Mouse (Mus musculus) effector memory CD4-positive, alpha-beta T cell, adult 7 months (primary cell): Measurements from ENCODE around the gene Olfr588-ps1. TPM values are rescaled to one million over a fixed set of nuclear protein-coding genes. Genes with fewer than 3 reads are reported as not detected.

ENCODE experiments used
- polyA plus RNA-seq: library from polyadenylated mRNA; unstranded; fragments of 100-300 nt; shearing (Covaris generic); gene quantifications from one replicate; pipeline ENCODE4 v1.2.1, GENCODE M21; 2017

The Olfr588-ps1 gene
- polyA plus RNA-seq: not detected

DNA sequence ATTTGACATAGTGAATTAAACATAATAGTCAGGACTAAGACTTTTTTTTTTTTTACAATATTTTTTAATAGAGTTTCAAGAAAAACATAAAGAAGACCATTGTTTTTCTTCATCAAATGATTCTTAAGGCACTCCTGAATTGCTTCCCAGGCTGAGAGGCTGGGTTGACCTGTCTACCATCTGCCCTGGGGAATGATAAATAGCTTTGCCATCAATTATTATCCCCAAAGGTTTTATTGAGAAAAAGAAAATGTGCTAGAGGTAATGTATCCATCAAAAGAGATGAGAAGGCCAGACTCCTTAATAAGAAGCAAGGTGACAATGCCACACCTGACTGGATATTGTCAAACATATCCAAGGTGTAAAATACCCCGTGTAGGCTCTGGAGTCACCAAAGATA is at the start of gene Olfr588-ps1:
Gene Olfr588-ps1 (plus strand): TSS at position 301 of the 400 bp plus-strand sequence.

DNA sequence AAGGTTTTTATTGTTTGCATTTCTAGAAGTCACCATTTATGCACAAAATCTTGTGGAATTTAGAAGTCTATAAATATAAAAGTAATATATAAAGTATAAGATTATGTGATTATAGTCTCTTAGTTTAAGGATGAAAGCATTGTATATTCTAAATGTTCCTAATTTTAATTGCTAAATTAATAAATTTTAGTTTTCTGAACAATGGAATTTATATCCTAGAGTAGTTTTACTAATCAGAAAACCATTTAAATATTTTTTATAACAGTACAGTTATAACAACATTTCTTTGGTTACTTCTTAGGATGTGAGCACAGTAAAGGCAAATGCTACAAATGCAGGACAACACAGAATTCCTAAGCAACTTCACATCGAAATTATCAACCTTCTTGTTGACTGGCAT is 43.3 kb upstream of the Olfr588-ps1 start, which contains the start of gene Olfr585:
Gene Olfr585 (plus strand): TSS at position 301 of the 400 bp plus-strand sequence.

DNA sequence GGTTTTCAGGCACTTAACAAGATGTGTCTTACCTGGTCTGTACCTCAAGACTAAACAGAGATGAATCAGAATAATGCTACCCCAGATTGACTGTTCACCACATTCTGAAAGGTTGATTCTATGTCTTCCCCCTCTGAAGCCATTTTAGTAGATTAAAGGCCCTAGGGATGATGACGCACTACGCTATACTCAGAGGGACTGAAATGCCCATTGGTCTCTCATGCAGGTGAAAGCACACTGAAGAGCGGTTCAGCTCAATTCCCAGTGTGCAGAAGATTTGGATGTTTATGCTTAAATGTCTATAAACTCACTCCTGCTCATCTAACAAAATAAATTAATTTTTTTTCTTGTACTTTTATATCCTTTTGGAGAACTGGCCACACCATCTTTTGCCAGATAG is 15.1 kb upstream of the Olfr588-ps1 start, which contains the start of gene Olfr586:
Gene Olfr586 (minus strand): TSS at position 101 of the 400 bp plus-strand sequence.

DNA sequence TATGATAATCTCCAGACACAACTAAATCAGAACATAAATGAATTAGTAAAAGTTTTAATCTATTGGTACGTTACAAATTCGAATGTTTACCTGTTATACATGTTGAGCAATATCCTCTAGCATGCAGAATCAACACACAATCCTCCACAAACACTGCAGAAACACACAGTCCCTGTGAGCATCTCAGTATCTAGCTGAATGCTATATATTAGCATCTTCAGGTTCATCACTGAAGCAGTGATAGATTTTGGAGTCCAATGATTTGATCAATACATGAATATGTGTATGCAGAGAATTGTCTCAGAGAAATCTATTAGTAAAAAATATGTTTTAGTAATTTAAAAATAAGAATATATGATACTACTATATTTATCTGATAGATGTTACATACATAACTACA is 15.6 kb downstream of the Olfr588-ps1 start, which contains the start of gene Olfr589:
Gene Olfr589 (minus strand): TSS at position 101 of the 400 bp plus-strand sequence.

DNA sequence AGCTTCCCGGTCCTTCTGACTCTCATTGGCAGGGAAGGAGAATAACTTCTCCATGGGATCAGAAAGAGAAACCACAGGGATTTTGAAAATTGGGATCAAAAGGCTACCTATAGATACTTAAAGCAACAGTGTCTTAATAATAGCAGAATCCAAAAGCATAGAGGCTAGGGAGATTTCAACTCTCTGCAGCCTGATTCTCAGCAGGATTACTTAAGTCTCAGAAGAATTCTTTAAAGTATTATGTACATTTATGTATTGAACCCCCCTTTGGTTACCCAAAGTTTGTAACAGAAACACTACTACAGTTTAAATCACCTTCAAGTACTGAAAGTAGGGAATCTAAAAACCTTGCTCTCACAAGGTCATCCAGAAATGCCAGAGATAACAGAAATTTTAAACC is 37.6 kb downstream of the Olfr588-ps1 start, which contains the start of gene Olfr591:
Gene Olfr591 (minus strand): TSS at position 101 of the 400 bp plus-strand sequence.

DNA sequence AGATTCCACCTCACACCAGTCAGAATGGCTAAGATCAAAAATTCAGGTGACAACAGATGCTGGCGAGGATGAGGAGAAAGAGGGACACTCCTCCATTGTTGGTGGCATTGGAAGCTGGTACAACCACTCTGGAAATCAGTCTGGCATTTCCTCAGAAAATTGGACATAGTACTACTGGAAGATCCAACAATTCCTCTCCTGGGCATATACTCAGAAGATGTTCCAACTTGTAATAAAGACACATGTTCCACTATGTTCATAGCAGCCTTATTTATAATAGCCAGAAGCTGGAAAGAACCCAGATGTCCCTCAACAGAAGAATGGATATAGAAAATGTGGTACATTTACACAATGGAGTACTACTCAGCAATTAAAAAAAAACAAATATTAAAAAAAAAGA is 43.8 kb downstream of the Olfr588-ps1 start, which contains the start of gene Olfr592:
Gene Olfr592 (plus strand): TSS at position 301 of the 400 bp plus-strand sequence.

Other genes with a start within 250 kb of the Olfr588-ps1 start
- not detected for gene Olfr569, start 250.0 kb upstream of the Olfr588-ps1 start, polyA plus RNA-seq
- gene Olfr570, start 246.3 kb upstream of the Olfr588-ps1 start, polyA plus RNA-seq: not detected
- not detected for gene Olfr571, start 223.3 kb upstream of the Olfr588-ps1 start, polyA plus RNA-seq
- gene Olfr572, start 216.5 kb upstream of the Olfr588-ps1 start, polyA plus RNA-seq: not detected
- 0.44 TPM for gene Olfr573-ps1, start 198.3 kb upstream of the Olfr588-ps1 start, polyA plus RNA-seq
- gene Olfr574, start 192.4 kb upstream of the Olfr588-ps1 start, polyA plus RNA-seq: not detected
- gene Olfr575, start 182.1 kb upstream of the Olfr588-ps1 start, polyA plus RNA-seq: not detected
- not detected for gene Olfr576, start 178.2 kb upstream of the Olfr588-ps1 start, polyA plus RNA-seq
- 0.20 TPM for gene Olfr577, start 164.9 kb upstream of the Olfr588-ps1 start, polyA plus RNA-seq
- gene Olfr578, start 151.6 kb upstream of the Olfr588-ps1 start, polyA plus RNA-seq: not detected
- gene Olfr582, start 102.9 kb upstream of the Olfr588-ps1 start, polyA plus RNA-seq: not detected
- gene Olfr583, start 89.6 kb upstream of the Olfr588-ps1 start, polyA plus RNA-seq: not detected
- not detected for gene Olfr584, start 59.0 kb upstream of the Olfr588-ps1 start, polyA plus RNA-seq
- not detected for gene Olfr585, start 43.2 kb upstream of the Olfr588-ps1 start, polyA plus RNA-seq
- not detected for gene Olfr586, start 15.2 kb upstream of the Olfr588-ps1 start, polyA plus RNA-seq
- not detected for gene Olfr589, start 15.5 kb downstream of the Olfr588-ps1 start, polyA plus RNA-seq
- 0.07 TPM for gene Olfr591, start 37.5 kb downstream of the Olfr588-ps1 start, polyA plus RNA-seq
- gene Olfr592, start 43.9 kb downstream of the Olfr588-ps1 start, polyA plus RNA-seq: not detected
- not detected for gene Olfr593, start 71.0 kb downstream of the Olfr588-ps1 start, polyA plus RNA-seq
- 0.27 TPM for gene Olfr594, start 76.1 kb downstream of the Olfr588-ps1 start, polyA plus RNA-seq
- not detected for gene Usp17ld, start 111.6 kb downstream of the Olfr588-ps1 start, polyA plus RNA-seq
- not detected for gene Olfr596, start 164.8 kb downstream of the Olfr588-ps1 start, polyA plus RNA-seq
- gene Olfr597, start 175.4 kb downstream of the Olfr588-ps1 start, polyA plus RNA-seq: not detected
- not detected for gene Olfr598, start 182.7 kb downstream of the Olfr588-ps1 start, polyA plus RNA-seq
- not detected for gene Olfr599, start 195.0 kb downstream of the Olfr588-ps1 start, polyA plus RNA-seq
- not detected for gene Olfr600, start 208.8 kb downstream of the Olfr588-ps1 start, polyA plus RNA-seq
- gene Olfr601, start 221.8 kb downstream of the Olfr588-ps1 start, polyA plus RNA-seq: not detected
- gene Olfr603, start 245.3 kb downstream of the Olfr588-ps1 start, polyA plus RNA-seq: not detected